16 mouse cellular contexts compared by ENCODE assay signal in genomic region chr14:115048863-115049566, GRCm38 (mm10). TPM values are rescaled to one million over a fixed set of nuclear protein-coding genes. Genes with fewer than 3 reads are reported as not detected.
DNase-seq lines count a peak whose midpoint lies in the region; ATAC-seq and TF ChIP-seq lines count a peak whose summit lies in the region.
"Had no signal": no experiment of that assay in that cellular context is flagged by ENCODE, and none has a peak within 500 bp of the region (broad histone marks: within the 10 kb centered on the region; RNA-seq: fewer than 3 reads in every experiment).

No protein-coding gene starts in this region.

- H3K36me3 ChIP-seq in forebrain, embryonic 11.5 days (ENCODE audit: control insufficient read depth, insufficient read depth, low read length): peaks cover 22% of the 10 kb centered on the region
- H3K36me3 ChIP-seq in forebrain, embryonic 14.5 days (ENCODE audit: control insufficient read depth, insufficient read depth, low read length): peaks cover 45% of the 10 kb centered on the region
- peaks cover 29% of the 10 kb centered on the region for H3K36me3 ChIP-seq in lung, embryonic 16.5 days (ENCODE audit: control insufficient read depth, insufficient read depth, low read length)
- peaks cover 8% of the 10 kb centered on the region; the same call in 1 of the 2 replicates for H3K36me3 ChIP-seq in lung, postnatal 0 days (ENCODE audit: insufficient read depth, low read length)
- H3K36me3 ChIP-seq in embryonic facial prominence, embryonic 10.5 days (replicated peaks): peaks cover 45% of the 10 kb centered on the region
- H3K36me3 ChIP-seq in neural tube, embryonic 11.5 days (ENCODE audit: control insufficient read depth, insufficient read depth, low read length): peaks cover 13% of the 10 kb centered on the region

- intact Hi-C loops in gastrocnemius, postnatal 36 days (cut with DNase I): no loop called here

- TF ChIP-seq EP300 in lung, postnatal 0 days (IDR thresholded peaks at IDR 0.05): no peak

- no peaks in the 10 kb centered on the region for H3K27me3 ChIP-seq in forebrain, embryonic 11.5 days (ENCODE audit: control insufficient read depth, insufficient read depth, low read length)
- H3K27me3 ChIP-seq in forebrain, embryonic 14.5 days (replicated peaks; ENCODE audit: control insufficient read depth, insufficient read depth, low read length): no peaks in the 10 kb centered on the region
- no peaks in the 10 kb centered on the region for H3K27me3 ChIP-seq in lung, embryonic 16.5 days (ENCODE audit: control insufficient read depth, insufficient read depth, low read depth, low read length)
- no peaks in the 10 kb centered on the region for H3K27me3 ChIP-seq in lung, postnatal 0 days (replicated peaks; ENCODE audit: insufficient read depth, low read length)
- no peaks in the 10 kb centered on the region for H3K27me3 ChIP-seq in embryonic facial prominence, embryonic 10.5 days (replicated peaks; ENCODE audit: low read depth, poor library complexity, severe bottlenecking)
- no peaks in the 10 kb centered on the region for H3K27me3 ChIP-seq in neural tube, embryonic 11.5 days (ENCODE audit: control insufficient read depth, insufficient read depth, low read length)

- 40% methylated on average over 5 of the region's 5 CpGs for WGBS in forebrain, embryonic 11.5 days
- 29% methylated on average over 5 of the region's 5 CpGs for WGBS in forebrain, embryonic 14.5 days
- WGBS in lung, embryonic 16.5 days: 26% methylated on average over 5 of the region's 5 CpGs
- 34% methylated on average over 5 of the region's 5 CpGs for WGBS in lung, postnatal 0 days
- 33% methylated on average over 5 of the region's 5 CpGs for WGBS in embryonic facial prominence, embryonic 10.5 days
- 40% methylated on average over 5 of the region's 5 CpGs for WGBS in neural tube, embryonic 11.5 days

- no peak overlapping the region for H3K27ac ChIP-seq in forebrain, embryonic 11.5 days (ENCODE audit: low read depth, low read length)
- H3K27ac ChIP-seq in forebrain, embryonic 14.5 days (ENCODE audit: low read depth, low read length): no peak overlapping the region; the same call in 1 of the 2 replicates
- no peak overlapping the region for H3K27ac ChIP-seq in lung, embryonic 16.5 days (ENCODE audit: low read length)
- no peak overlapping the region for H3K27ac ChIP-seq in lung, postnatal 0 days (ENCODE audit: low read length)
- H3K27ac ChIP-seq in embryonic facial prominence, embryonic 10.5 days (replicated peaks): no peak overlapping the region
- no peak overlapping the region for H3K27ac ChIP-seq in neural tube, embryonic 11.5 days (ENCODE audit: low read depth, low read length)
- H3K27ac ChIP-seq: left cerebral cortex, adult 2 months had no signal

- no peaks in the 10 kb centered on the region for H3K9me3 ChIP-seq in forebrain, embryonic 11.5 days (ENCODE audit: control insufficient read depth, low read length)
- H3K9me3 ChIP-seq in forebrain, embryonic 14.5 days (replicated peaks; ENCODE audit: control insufficient read depth, low read length): no peaks in the 10 kb centered on the region
- H3K9me3 ChIP-seq in lung, embryonic 16.5 days (ENCODE audit: control insufficient read depth, low read length): no peaks in the 10 kb centered on the region
- no peaks in the 10 kb centered on the region for H3K9me3 ChIP-seq in lung, postnatal 0 days (ENCODE audit: low read length)
- H3K9me3 ChIP-seq in embryonic facial prominence, embryonic 10.5 days: no peaks in the 10 kb centered on the region
- no peaks in the 10 kb centered on the region for H3K9me3 ChIP-seq in neural tube, embryonic 11.5 days (ENCODE audit: control insufficient read depth, low read length)

- TF ChIP-seq CTCF in lung, postnatal 0 days (IDR thresholded peaks at IDR 0.05): no peak

- H3K4me3 ChIP-seq in forebrain, embryonic 11.5 days (ENCODE audit: low read depth, low read length): no peak overlapping the region
- no peak overlapping the region for H3K4me3 ChIP-seq in forebrain, embryonic 14.5 days (ENCODE audit: low read depth, low read length)
- H3K4me3 ChIP-seq in lung, embryonic 16.5 days (ENCODE audit: low read length): no peak overlapping the region
- no peak overlapping the region for H3K4me3 ChIP-seq in lung, postnatal 0 days (ENCODE audit: low read depth, low read length)
- H3K4me3 ChIP-seq in embryonic facial prominence, embryonic 10.5 days: no peak overlapping the region
- no peak overlapping the region for H3K4me3 ChIP-seq in neural tube, embryonic 11.5 days (ENCODE audit: low read depth, low read length)
- H3K4me3 ChIP-seq: left cerebral cortex, adult 2 months had no signal

- no peak overlapping the region for H3K9ac ChIP-seq in forebrain, embryonic 11.5 days (ENCODE audit: low read length)
- no peak overlapping the region for H3K9ac ChIP-seq in forebrain, embryonic 14.5 days (ENCODE audit: low read length)
- H3K9ac ChIP-seq in lung, embryonic 16.5 days (ENCODE audit: low read length): no peak overlapping the region
- H3K9ac ChIP-seq in lung, postnatal 0 days (replicated peaks; ENCODE audit: low read depth): no peak overlapping the region
- no peak overlapping the region for H3K9ac ChIP-seq in neural tube, embryonic 11.5 days (ENCODE audit: low read length)

- H3K4me2 ChIP-seq in forebrain, embryonic 11.5 days (ENCODE audit: low read depth, low read length, severe bottlenecking): no peak overlapping the region
- H3K4me2 ChIP-seq in forebrain, embryonic 14.5 days (ENCODE audit: low read length): no peak overlapping the region
- no peak overlapping the region for H3K4me2 ChIP-seq in lung, embryonic 16.5 days (ENCODE audit: low read depth, low read length)
- no peak overlapping the region for H3K4me2 ChIP-seq in lung, postnatal 0 days (replicated peaks; ENCODE audit: low read depth, low read length)
- H3K4me2 ChIP-seq in neural tube, embryonic 11.5 days (ENCODE audit: low read depth): no peak overlapping the region

- no peaks in the 10 kb centered on the region for H3K4me1 ChIP-seq in forebrain, embryonic 11.5 days (replicated peaks; ENCODE audit: control insufficient read depth, insufficient read depth, low read length)
- H3K4me1 ChIP-seq in forebrain, embryonic 14.5 days (ENCODE audit: control insufficient read depth, insufficient read depth, low read length): peaks cover 2% of the 10 kb centered on the region; the same call in 1 of the 2 replicates
- H3K4me1 ChIP-seq in lung, embryonic 16.5 days (replicated peaks; ENCODE audit: control insufficient read depth, insufficient read depth, low read length): peaks cover 1% of the 10 kb centered on the region; the same call in 1 of the 2 replicates
- H3K4me1 ChIP-seq in lung, postnatal 0 days (ENCODE audit: insufficient read depth, low read depth, low read length): no peaks in the 10 kb centered on the region
- H3K4me1 ChIP-seq in embryonic facial prominence, embryonic 10.5 days: peaks cover 18% of the 10 kb centered on the region
- 0 out of 2 replicates have a peak, but pooled peaks cover 3% of the 10 kb centered on the region for H3K4me1 ChIP-seq in neural tube, embryonic 11.5 days (ENCODE audit: control insufficient read depth, insufficient read depth, low read length)

- ATAC-seq in forebrain, embryonic 11.5 days (replicated peaks; ENCODE audit: low FRiP score): peak; percentile 45
- ATAC-seq in forebrain, embryonic 14.5 days: no peak; the same call in 1 of the 2 replicates
- peak; percentile 34; the same call in 1 of the 2 replicates for ATAC-seq in lung, embryonic 16.5 days (ENCODE audit: low read depth)
- no peak for ATAC-seq in lung, postnatal 0 days
- peak; percentile 35; the same call in 1 of the 2 replicates for ATAC-seq in neural tube, embryonic 11.5 days (ENCODE audit: insufficient read depth, low FRiP score, low TSS enrichment)
- ATAC-seq: intestine, postnatal 0 days; midbrain, embryonic 16.5 days had no signal

- DNase-seq in forebrain, embryonic 11.5 days (ENCODE audit: low spot score): no peak
- no peak for DNase-seq in forebrain, embryonic 14.5 days (ENCODE audit: low spot score)
- no peak for DNase-seq in lung, postnatal 0 days (ENCODE audit: low spot score)
- peak; percentile 35 for DNase-seq in embryonic facial prominence, embryonic 10.5 days (ENCODE audit: low spot score)
- no peak for DNase-seq in neural tube, embryonic 11.5 days (ENCODE audit: low spot score)
- DNase-seq in gastrocnemius, postnatal 36 days: no peak
- DNase-seq in heart, adult 8-10 months (ENCODE audit: low spot score): no peak
- DNase-seq: adrenal gland, adult 2 months; cerebellum, postnatal 25 days; gastrocnemius, postnatal 14 days; lung, adult 18-20 months had no signal

RNA-seq across cellular contexts. Expression of gene Gpc5, which starts 43.0 kb away (rescaled TPM):
- 0.48 and 0.57 TPM in 2 replicates for polyA plus RNA-seq in forebrain, embryonic 11.5 days (2014; fragmentation: Nextera tagmentation; extraction: Ambion mirVana)
- polyA plus RNA-seq in forebrain, embryonic 14.5 days (2014; fragmentation: Nextera tagmentation; extraction: Ambion mirVana): 1.9 TPM in 2 replicates
- 0.11 and 0.19 TPM in 2 replicates for polyA plus RNA-seq in lung, embryonic 16.5 days (2015; fragmentation: Nextera tagmentation; extraction: Ambion mirVana)
- 0.08 and 0.16 TPM in 2 replicates for polyA plus RNA-seq in lung, postnatal 0 days (2015; fragmentation: Nextera tagmentation; extraction: Ambion mirVana)
- 1.5 and 1.6 TPM in 2 replicates for polyA plus RNA-seq in embryonic facial prominence, embryonic 10.5 days (2016; fragmentation: Nextera tagmentation; extraction: Ambion mirVana)
- 0.20 and 0.34 TPM in 2 replicates for polyA plus RNA-seq in neural tube, embryonic 11.5 days (2014; fragmentation: Nextera tagmentation; extraction: Ambion mirVana)
- total RNA-seq in gastrocnemius, postnatal 36 days (2021): not detected
- not detected for total RNA-seq in heart, adult 8-10 months (2022)
- total RNA-seq: gastrocnemius, postnatal 14 days had no signal
- polyA plus RNA-seq: large intestine, adult 2 months had no signal

Comparison
In these comparisons a context has a peak if more than half of its experiments do, and no peak if none do; other contexts are left out.
1. ATAC-seq: peak in forebrain, embryonic 11.5 days (single experiment), lung, embryonic 16.5 days (single experiment) and neural tube, embryonic 11.5 days (single experiment); none in forebrain, embryonic 14.5 days (single experiment) and lung, postnatal 0 days (single experiment).